Mouse (Mus musculus) lung, postnatal 0 days (tissue): ENCODE data around the gene Smyd5. TPM values are rescaled to one million over a fixed set of nuclear protein-coding genes. Genes with fewer than 3 reads are reported as not detected.

ENCODE experiments used
- ATAC-seq: fragments of 200-750 bp; cut with Nextera tagmentation; 2 replicates; pipeline ENCODE4 v1.8.0; 2017; ENCODE audit warnings: moderate library complexity
- DNase-seq: peaks from one replicate; pipeline ENCODE4 v3.0.0-alpha.2; 2016; ENCODE audit warnings: low spot score
- H3K27ac ChIP-seq: fragments of 300-500 bp; sonication (generic); 2 replicates; pipeline ENCODE4 v1.5.1; 2014; ENCODE audit warnings: antibody characterized with exemption, mild to moderate bottlenecking, low read length, mixed read lengths
- H3K27me3 ChIP-seq: fragments of 300-500 bp; sonication (generic); replicated peaks from 2 replicates; pipeline ENCODE4 v1.6.1; 2014; ENCODE audit warnings: low read length, mixed read lengths; ENCODE audit not compliant: insufficient read depth
- H3K36me3 ChIP-seq: fragments of 300-500 bp; sonication (generic); 2 replicates; pipeline ENCODE4 v1.6.1; 2014; ENCODE audit warnings: low read length, mixed read lengths; ENCODE audit not compliant: insufficient read depth
- H3K4me1 ChIP-seq: fragments of 300-500 bp; sonication (generic); 2 replicates; pipeline ENCODE4 v1.6.1; 2014; ENCODE audit warnings: antibody characterized with exemption, low read depth, low read length, mixed read lengths; ENCODE audit not compliant: insufficient read depth
- H3K4me2 ChIP-seq: fragments of 300-500 bp; sonication (generic); replicated peaks from 2 replicates; pipeline ENCODE4 v1.6.1; 2014; ENCODE audit warnings: low read depth, mild to moderate bottlenecking, low read length, moderate library complexity, mixed read lengths
- H3K4me3 ChIP-seq: fragments of 300-500 bp; sonication (generic); 2 replicates; pipeline ENCODE4 v1.5.1; 2014; ENCODE audit warnings: low read depth, low read length
- H3K9ac ChIP-seq: fragments of 300-500 bp; sonication (generic); replicated peaks from 2 replicates; pipeline ENCODE4 v1.6.1; 2014; ENCODE audit warnings: low read depth, mild to moderate bottlenecking
- H3K9me3 ChIP-seq: fragments of 300-500 bp; sonication (generic); 2 replicates; pipeline ENCODE4 v1.6.1; 2016; ENCODE audit warnings: low read length, mixed read lengths
- CTCF ChIP-seq: IDR thresholded peaks from 2 replicates; pipeline ENCODE4 v1.5.1; 2016; ENCODE audit warnings: antibody characterized with exemption, mild to moderate bottlenecking
- EP300 ChIP-seq: IDR thresholded peaks from 2 replicates; pipeline ENCODE4 v1.6.1; 2016; ENCODE audit warnings: antibody characterized with exemption, mild to moderate bottlenecking, control low read depth
- WGBS: fragments of 180-500 bp; shearing (Covaris S2); extraction: QIAGEN DNeasy Blood & Tissue Kit; methylation state at CpG from one replicate; pipeline ENCODE4 v1.1.7; 2014; 5-methylcytosine and 5-hydroxymethylcytosine counted together
- polyA plus RNA-seq: library from polyadenylated mRNA; unstranded; fragments of >200 nt; fragmentation: Nextera tagmentation; extraction: Ambion mirVana; gene quantifications from 2 replicates; pipeline ENCODE4 v1.2.1, GENCODE M21; 2015

The Smyd5 gene
- polyA plus RNA-seq, 1 experiment from 2014 or later: 13.3 TPM

- Histone ChIP-seq H3K4me3 (no peak within 1 kb of the TSS), H3K9ac (no peak within 1 kb of the TSS; the same call in 1 of the 2 replicates), H3K9me3 (no peaks in the 10 kb centered on the region), H3K36me3 (no peaks in the 10 kb centered on the region), H3K27me3 (no peaks in the 10 kb centered on the region), H3K4me1 (no peaks in the 10 kb centered on the region), H3K27ac (no peak within 1 kb of the TSS), H3K4me2 (peak within 1 kb of the TSS; percentile 28; the same call in 1 of the 2 replicates)
- TF ChIP-seq EP300: no peak
- no peak for TF ChIP-seq CTCF
- ATAC-seq (0 out of 2 replicates have a peak, but pooled peaks have one; percentile 7), DNase-seq (no peak)
- 12% methylated on average over 28 of the region's 28 CpGs for WGBS
These were observed 7.9 kb upstream of the Smyd5 start, which contains the start of gene Noto for GRCm38 (mm10) chr6:85423836-85424379. Gene Noto (plus strand): TSS chr6:85423886.

GRCm38 (mm10) chr6:85431274-85431841 lies 431 bp upstream of the Smyd5 start:
- Histone ChIP-seq H3K4me2 (peak overlapping the region; percentile 92), H3K9me3 (no peaks in the 10 kb centered on the region), H3K9ac (peak overlapping the region; percentile 27; the same call in 1 of the 2 replicates), H3K36me3 (no peaks in the 10 kb centered on the region), H3K27ac (no peak overlapping the region), H3K4me1 (peaks cover 3% of the 10 kb centered on the region; the same call in 1 of the 2 replicates), H3K27me3 (no peaks in the 10 kb centered on the region), H3K4me3 (peak overlapping the region; percentile 72)
- 43% methylated on average over 8 of the region's 8 CpGs for WGBS
- ATAC-seq (peak; percentile 16; the same call in 1 of the 2 replicates), DNase-seq (no peak)
- no peak for TF ChIP-seq EP300
- no peak for TF ChIP-seq CTCF

GRCm38 (mm10) chr6:85433865-85434264 lies 2.1 kb downstream of the Smyd5 start:
- H3K27me3 ChIP-seq: no peaks in the 10 kb centered on the region
- 55% methylated on average over 5 of the region's 5 CpGs for WGBS
- peaks cover 3% of the 10 kb centered on the region; the same call in 1 of the 2 replicates for H3K4me1 ChIP-seq
- no peak overlapping the region for H3K4me2 ChIP-seq
- H3K27ac ChIP-seq: peak overlapping the region; percentile 38
- no peaks in the 10 kb centered on the region for H3K36me3 ChIP-seq
- peak; percentile 69 for DNase-seq
- H3K4me3 ChIP-seq: no peak overlapping the region
- ATAC-seq: no peak
- no peaks in the 10 kb centered on the region for H3K9me3 ChIP-seq
- H3K9ac ChIP-seq: no peak overlapping the region; the same call in 1 of the 2 replicates
- no peak for TF ChIP-seq CTCF
- peak; percentile 52; the same call in 1 of the 2 replicates for TF ChIP-seq EP300

- WGBS: 65% methylated on average over 1 of the region's 1 CpGs
- no peak for DNase-seq
- ATAC-seq: no peak
These were observed 4.4 kb downstream of the Smyd5 start for GRCm38 (mm10) chr6:85436204-85436603.

GRCm38 (mm10) chr6:85436631-85437030 lies 4.8 kb downstream of the Smyd5 start:
- H3K9me3 ChIP-seq: no peaks in the 10 kb centered on the region
- DNase-seq: no peak
- H3K4me3 ChIP-seq: no peak overlapping the region
- no peaks in the 10 kb centered on the region for H3K27me3 ChIP-seq
- H3K36me3 ChIP-seq: 0 out of 2 replicates have a peak, but pooled peaks cover 3% of the 10 kb centered on the region
- H3K4me2 ChIP-seq: no peak overlapping the region
- no peak overlapping the region for H3K27ac ChIP-seq
- H3K9ac ChIP-seq: no peak overlapping the region
- 86% methylated on average over 5 of the region's 6 CpGs for WGBS
- no peak for ATAC-seq
- peaks cover 1% of the 10 kb centered on the region; the same call in 1 of the 2 replicates for H3K4me1 ChIP-seq
- TF ChIP-seq EP300: no peak
- TF ChIP-seq CTCF: no peak

More at GRCm38 (mm10) chr6:85436204-85436603, 4.4 kb downstream of the Smyd5 start:
- Histone ChIP-seq H3K9me3 (no peaks in the 10 kb centered on the region), H3K4me3 (no peak overlapping the region), H3K27me3 (no peaks in the 10 kb centered on the region), H3K36me3 (0 out of 2 replicates have a peak, but pooled peaks cover 3% of the 10 kb centered on the region), H3K27ac (no peak overlapping the region), H3K4me2 (no peak overlapping the region), H3K4me1 (peaks cover 3% of the 10 kb centered on the region; the same call in 1 of the 2 replicates), H3K9ac (no peak overlapping the region)
- TF ChIP-seq EP300 (no peak), CTCF (no peak)

GRCm38 (mm10) chr6:85441142-85441541 lies 9.4 kb downstream of the Smyd5 start:
- WGBS: 62% methylated on average over 4 of the region's 4 CpGs
- peak; percentile 34; the same call in 1 of the 2 replicates for ATAC-seq
- Histone ChIP-seq H3K36me3 (peaks cover 7% of the 10 kb centered on the region; the same call in 1 of the 2 replicates), H3K4me3 (no peak overlapping the region), H3K9me3 (no peaks in the 10 kb centered on the region), H3K4me1 (no peaks in the 10 kb centered on the region), H3K27ac (no peak overlapping the region), H3K27me3 (no peaks in the 10 kb centered on the region), H3K9ac (no peak overlapping the region), H3K4me2 (no peak overlapping the region)
- no peak for DNase-seq
- TF ChIP-seq EP300 (no peak), CTCF (no peak)
